Mouse (Mus musculus): ENCODE measurements around the gene Gm47841. TPM values are rescaled to one million over a fixed set of nuclear protein-coding genes. Genes with fewer than 3 reads are reported as not detected.
A peak's percentile ranks its signal among the peaks of the same experiment; 100 is the strongest.

Gene Gm47841
- total RNA-seq, 2 experiments from 2014 or later: not detected

- DNase-seq (ENCODE audit: low spot score in 2 of 2): no peak
- intact Hi-C loops (cut with DNase I): no loop called here
These were observed 5.6 kb upstream of the Gm47841 start for GRCm38 (mm10) chr15:101052560-101053501.

DNA sequence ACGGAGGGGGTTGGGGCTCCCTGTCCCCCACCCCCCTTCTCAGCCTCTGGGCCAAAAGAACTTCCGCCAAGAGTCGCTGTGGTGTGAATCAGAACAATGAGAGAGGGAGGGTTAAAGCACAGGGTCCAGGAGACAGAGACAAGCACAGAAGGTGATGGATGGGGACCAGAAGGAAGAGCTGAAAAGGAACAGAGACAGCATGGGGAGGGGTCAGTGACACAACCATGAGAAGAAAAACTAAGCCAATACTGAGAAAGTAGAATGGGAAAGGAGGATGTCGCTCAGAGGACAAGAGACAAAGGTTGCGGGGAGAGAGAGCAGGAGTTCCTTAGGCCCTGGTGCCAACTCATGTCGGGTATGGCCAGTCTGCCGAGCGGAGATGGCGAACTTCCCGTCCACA is 4.7 kb upstream of the Gm47841 start:
- no peak for DNase-seq (ENCODE audit: low spot score in 2 of 2)
- intact Hi-C loops (cut with DNase I): no loop called here

DNA sequence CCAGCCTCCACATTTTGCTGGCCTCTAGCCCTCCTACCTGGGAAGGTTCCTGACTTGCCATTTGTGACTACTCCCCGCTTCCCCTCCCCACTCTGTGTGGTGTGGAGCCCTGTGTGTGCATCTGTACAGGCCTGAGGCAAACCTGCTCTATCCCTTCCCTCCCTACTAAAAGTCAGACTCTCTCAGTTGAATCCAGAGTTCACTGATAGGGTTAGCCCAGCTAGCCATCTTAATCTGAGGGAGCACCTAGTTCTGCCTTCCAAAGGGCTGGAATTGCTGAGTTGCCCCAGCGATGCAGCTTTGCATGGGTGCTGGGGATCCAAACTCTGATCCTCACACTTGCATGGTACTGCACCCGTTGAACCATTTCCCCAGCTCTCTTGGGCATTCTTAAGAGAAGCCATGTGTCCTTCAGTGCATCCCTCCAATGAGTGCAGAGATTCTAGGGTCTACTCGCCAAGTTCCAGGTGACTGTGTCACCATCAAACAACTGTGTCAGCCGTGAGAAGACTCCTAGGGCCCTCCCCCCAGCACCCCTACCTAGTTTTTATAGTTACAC is 1.2 kb upstream of the Gm47841 start:
- intact Hi-C loops (cut with DNase I): no loop called here
- no peak for DNase-seq (ENCODE audit: low spot score in 2 of 2)

- intact Hi-C loops (cut with DNase I): no loop called here
- peak; percentile 50 to 68 for DNase-seq (ENCODE audit: low spot score in 2 of 2)
These were observed 537 bp downstream of the Gm47841 start for GRCm38 (mm10) chr15:101046527-101047193.

GRCm38 (mm10) chr15:101046039-101046526 is 1.1 kb downstream of the Gm47841 start:
- intact Hi-C loops (cut with DNase I): no loop called here
- peak in 1 of 2 experiments; percentile 27 for DNase-seq (ENCODE audit: low spot score in 2 of 2)

DNA sequence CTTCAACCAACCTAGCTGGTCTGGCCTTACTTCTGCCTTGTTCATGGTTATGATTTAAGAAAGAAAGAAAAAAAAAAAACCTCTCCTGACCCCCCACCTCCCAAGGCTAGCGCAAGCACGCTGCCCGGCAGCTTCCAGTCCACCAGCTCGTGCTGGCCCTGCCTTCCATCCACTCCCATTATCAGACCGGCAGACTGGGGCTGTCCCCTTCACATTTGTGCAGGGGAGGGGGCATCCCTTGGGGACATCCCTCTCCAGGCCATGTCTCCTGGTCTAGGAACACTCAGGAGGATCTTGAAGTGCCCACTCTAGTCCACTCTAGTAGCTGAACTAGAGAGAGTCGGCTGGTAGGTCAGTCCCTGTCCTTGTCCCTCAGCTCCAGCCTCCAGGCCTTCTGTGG is 2.7 kb downstream of the Gm47841 start:
- intact Hi-C loops (cut with DNase I): loop anchor here (5.0 kb wide), 1 partner anchor 287 kb away; no protein-coding TSS in a partner anchor
- no peak for DNase-seq (ENCODE audit: low spot score in 2 of 2)

GRCm38 (mm10) chr15:101042613-101043012 is 4.6 kb downstream of the Gm47841 start:
- intact Hi-C loops (cut with DNase I): loop anchor here (2.0 to 5.0 kb wide), 2 partner anchors 58 to 285 kb away; no protein-coding TSS in a partner anchor
- peak; percentile 62 to 65 for DNase-seq (ENCODE audit: low spot score in 2 of 2)

DNA sequence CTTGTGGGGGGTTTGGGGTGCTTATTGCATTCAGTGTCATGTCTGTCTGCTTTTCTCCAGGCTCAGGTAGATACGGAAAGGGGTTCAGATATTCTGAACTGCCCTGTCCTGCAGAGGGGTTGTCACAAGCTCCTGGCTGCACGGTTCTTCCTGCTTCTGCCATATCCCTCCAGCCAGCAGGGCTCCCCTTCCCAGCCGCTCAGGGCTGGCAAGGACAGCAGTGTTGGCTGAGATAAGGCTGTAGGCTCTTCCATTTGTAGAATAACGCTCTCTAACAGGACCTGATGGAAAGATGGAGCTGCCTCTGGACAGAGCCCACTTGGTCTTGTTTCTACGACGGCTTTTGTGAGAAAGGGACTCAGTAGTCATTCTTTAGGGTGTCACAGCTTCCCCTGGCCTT is 5.2 kb downstream of the Gm47841 start:
- intact Hi-C loops (cut with DNase I): loop anchor here (2.0 to 5.0 kb wide), 2 partner anchors 57 to 285 kb away; no protein-coding TSS in a partner anchor
- no peak for DNase-seq (ENCODE audit: low spot score in 2 of 2)

GRCm38 (mm10) chr15:101039651-101040050 is 7.5 kb downstream of the Gm47841 start:
- DNase-seq (ENCODE audit: low spot score in 2 of 2): peak in 1 of 2 experiments; percentile 34
- intact Hi-C loops (cut with DNase I): loop anchor here (5.0 kb wide), 1 partner anchor 282 kb away; no protein-coding TSS in a partner anchor

- no peak for DNase-seq (ENCODE audit: low spot score in 2 of 2)
- intact Hi-C loops (cut with DNase I): no loop called here
These were observed 18.2 kb downstream of the Gm47841 start for GRCm38 (mm10) chr15:101028960-101029359.

- DNase-seq (ENCODE audit: low spot score in 2 of 2): no peak
These were observed 35.8 kb downstream of the Gm47841 start for GRCm38 (mm10) chr15:101011352-101011751.

GRCm38 (mm10) chr15:101008386-101009010 is 38.7 kb downstream of the Gm47841 start:
- intact Hi-C loops (cut with DNase I): loop anchor here (5.0 kb wide), 1 partner anchor 176 kb away; no protein-coding TSS in a partner anchor
- DNase-seq (ENCODE audit: low spot score in 2 of 2): peak in 1 of 2 experiments; percentile 43

More at GRCm38 (mm10) chr15:101011352-101011751, 35.8 kb downstream of the Gm47841 start:
- intact Hi-C loops (cut with DNase I): no loop called here

DNA sequence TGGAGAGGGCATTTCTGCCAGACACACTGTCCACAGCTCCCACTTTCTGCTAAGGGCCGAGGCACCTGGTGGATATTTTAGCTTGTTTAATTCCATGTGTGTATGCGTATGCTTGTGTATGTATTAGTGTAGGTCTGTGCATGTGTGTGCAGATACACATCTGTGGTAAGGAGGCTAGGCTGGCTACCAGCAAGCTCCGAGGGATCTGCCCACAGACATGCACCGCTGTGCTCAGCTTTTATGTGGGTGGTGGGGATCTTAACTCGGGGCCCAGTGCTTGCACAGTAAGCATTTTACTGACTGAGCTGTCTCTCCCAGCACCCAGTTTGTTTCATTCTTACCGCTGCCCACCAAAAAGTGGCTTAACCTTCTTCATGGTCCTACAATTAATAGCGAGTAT is 40.0 kb downstream of the Gm47841 start:
- intact Hi-C loops (cut with DNase I): loop anchor here (5.0 kb wide), 1 partner anchor 175 kb away; no protein-coding TSS in a partner anchor
- peak; percentile 59 to 67 for DNase-seq (ENCODE audit: low spot score in 2 of 2)

DNA sequence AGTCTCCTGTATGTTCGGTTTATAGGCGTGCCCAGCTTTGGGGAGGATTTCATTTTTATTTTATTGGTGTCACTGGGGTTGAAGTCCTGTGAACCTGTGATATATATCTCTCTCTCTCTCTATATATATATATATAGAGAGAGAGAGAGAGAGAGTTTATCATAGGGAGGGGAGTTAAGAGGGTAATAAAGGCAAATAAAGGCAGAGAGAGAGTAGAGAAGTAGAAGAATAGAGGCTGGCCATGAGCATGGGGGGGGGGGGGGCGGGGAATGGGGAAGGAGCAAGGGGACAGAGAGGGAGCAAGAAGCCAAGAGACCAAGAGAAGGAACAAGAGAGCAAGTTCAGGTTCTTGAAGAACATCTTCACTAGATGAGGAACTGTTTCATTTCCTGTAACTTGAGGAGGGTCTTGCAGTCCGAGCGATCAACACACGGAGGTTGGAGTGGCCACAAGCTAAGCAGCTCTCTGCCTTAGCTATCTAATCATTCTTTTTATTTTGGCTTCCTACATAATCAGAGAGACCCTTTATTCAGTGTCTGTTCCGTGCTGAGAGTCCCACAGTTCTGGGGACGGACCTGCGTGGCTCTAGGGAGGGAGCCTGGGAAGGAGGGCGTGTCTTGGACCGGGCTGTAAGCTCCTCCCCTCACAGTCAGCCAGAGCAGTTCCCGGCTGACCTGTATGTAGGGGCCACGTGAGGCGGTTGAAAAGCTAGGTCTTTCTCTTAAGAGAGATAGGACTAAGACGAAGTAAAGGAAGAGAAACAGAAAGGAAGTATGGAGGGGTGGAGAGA is 40.8 kb downstream of the Gm47841 start:
- intact Hi-C loops (cut with DNase I): loop anchor here (5.0 kb wide), 1 partner anchor 174 kb away; no protein-coding TSS in a partner anchor
- peak in 1 of 2 experiments; percentile 30 for DNase-seq (ENCODE audit: low spot score in 2 of 2)

GRCm38 (mm10) chr15:101005717-101006116 is 41.5 kb downstream of the Gm47841 start:
- intact Hi-C loops (cut with DNase I): loop anchor here (5.0 kb wide), 1 partner anchor 173 kb away; no protein-coding TSS in a partner anchor
- peak; percentile 74 to 83 for DNase-seq (ENCODE audit: low spot score in 2 of 2)

DNA sequence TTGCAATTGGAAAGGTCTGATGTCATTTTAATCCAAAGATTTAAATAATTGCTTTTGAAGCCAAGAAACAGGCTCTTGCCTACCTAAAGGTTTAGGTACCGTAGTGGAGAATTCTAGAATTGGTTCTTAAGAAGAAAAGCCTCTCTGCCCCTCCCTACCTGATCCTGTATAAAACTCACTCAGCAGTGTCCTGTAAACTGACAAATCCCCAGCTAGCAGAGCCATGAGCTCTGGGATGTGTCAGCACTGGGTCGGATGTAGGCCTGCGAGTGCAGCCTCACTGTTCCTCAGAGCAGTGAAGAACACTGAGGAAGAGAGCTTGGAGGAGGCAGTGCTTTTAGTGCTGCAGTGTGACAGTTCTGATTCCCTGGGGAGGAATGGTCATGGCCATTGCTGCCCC is 42.7 kb downstream of the Gm47841 start:
- DNase-seq (ENCODE audit: low spot score in 2 of 2): no peak
- intact Hi-C loops (cut with DNase I): no loop called here

- intact Hi-C loops (cut with DNase I): no loop called here
- DNase-seq (ENCODE audit: low spot score in 2 of 2): no peak
These were observed 44.7 kb downstream of the Gm47841 start for GRCm38 (mm10) chr15:101002466-101002865.

- DNase-seq (ENCODE audit: low spot score in 2 of 2): no peak
- intact Hi-C loops (cut with DNase I): no loop called here
These were observed 45.5 kb downstream of the Gm47841 start for GRCm38 (mm10) chr15:101001685-101002084.
